Mouse (Mus musculus): ENCODE data around the gene Osbpl10. TPM values are rescaled to one million over a fixed set of nuclear protein-coding genes. Genes with fewer than 3 reads are reported as not detected.
"Not testable (repeated sequence)": the region's sequence is repeated elsewhere in the genome, so short reads cannot be mapped to it uniquely, and the experiment has no call there.

The Osbpl10 gene
- polyA plus RNA-seq, 1 experiment from 2014 or later: 2.5 TPM

DNA sequence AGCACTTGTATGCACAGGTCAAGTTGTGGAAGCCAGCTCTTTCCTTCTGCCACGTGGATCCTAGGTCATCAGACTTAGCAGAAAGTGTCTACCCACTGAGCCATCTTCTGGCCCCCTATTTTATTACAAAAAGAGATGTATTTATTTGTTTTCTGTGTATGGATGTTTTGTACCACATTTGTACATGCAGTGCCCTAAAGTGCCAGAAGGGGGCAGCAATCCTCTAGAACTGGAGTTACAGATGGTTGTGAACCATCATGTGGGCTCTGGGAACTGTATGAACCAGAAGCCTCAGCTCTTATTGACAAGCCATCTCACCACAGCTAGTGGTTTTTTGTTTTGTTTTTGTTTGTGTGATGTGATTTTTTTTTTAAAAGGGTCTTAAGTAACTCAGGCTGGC lies 25.5 kb upstream of the Osbpl10 start:
- H3K4me3 ChIP-seq: no peak overlapping the region
- ATAC-seq (ENCODE audit: insufficient number of reproducible peaks, low FRiP score, low TSS enrichment, low read depth): no peak
- no peak overlapping the region for H3K27ac ChIP-seq
- peaks cover 6% of the 10 kb centered on the region; the same call in 1 of the 2 replicates for H3K4me1 ChIP-seq
- H3K36me3 ChIP-seq: no peaks in the 10 kb centered on the region
- H3K9ac ChIP-seq: no peak overlapping the region
- H3K4me2 ChIP-seq: no peak overlapping the region
- no peaks in the 10 kb centered on the region for H3K9me3 ChIP-seq
- no peaks in the 10 kb centered on the region for H3K27me3 ChIP-seq
- 38% methylated on average over 1 of the region's 1 CpGs for WGBS

- Histone ChIP-seq H3K9ac (no peak overlapping the region), H3K4me1 (no peaks in the 10 kb centered on the region), H3K36me3 (no peaks in the 10 kb centered on the region), H3K9me3 (no peaks in the 10 kb centered on the region), H3K4me3 (no peak overlapping the region), H3K27me3 (no peaks in the 10 kb centered on the region), H3K4me2 (no peak overlapping the region), H3K27ac (no peak overlapping the region)
- 90% methylated on average over 11 of the region's 11 CpGs for WGBS
- no peak for ATAC-seq (ENCODE audit: insufficient number of reproducible peaks, low FRiP score, low TSS enrichment, low read depth)
These were observed 23.0 kb upstream of the Osbpl10 start for GRCm38 (mm10) chr9:114955340-114955739.

GRCm38 (mm10) chr9:114956945-114957344 lies 21.4 kb upstream of the Osbpl10 start:
- H3K27me3 ChIP-seq: no peaks in the 10 kb centered on the region
- no peaks in the 10 kb centered on the region for H3K4me1 ChIP-seq
- H3K9ac ChIP-seq: no peak overlapping the region
- ATAC-seq (ENCODE audit: insufficient number of reproducible peaks, low FRiP score, low TSS enrichment, low read depth): no peak
- H3K36me3 ChIP-seq: no peaks in the 10 kb centered on the region
- H3K4me3 ChIP-seq: no peak overlapping the region
- WGBS: 37% methylated on average over 5 of the region's 5 CpGs
- no peak overlapping the region for H3K4me2 ChIP-seq
- no peaks in the 10 kb centered on the region for H3K9me3 ChIP-seq
- H3K27ac ChIP-seq: no peak overlapping the region

GRCm38 (mm10) chr9:114960043-114960789 lies 18.2 kb upstream of the Osbpl10 start:
- H3K4me3 ChIP-seq: no peak overlapping the region
- no peak for ATAC-seq (ENCODE audit: insufficient number of reproducible peaks, low FRiP score, low TSS enrichment, low read depth)
- WGBS: 59% methylated on average over 4 of the region's 4 CpGs

DNA sequence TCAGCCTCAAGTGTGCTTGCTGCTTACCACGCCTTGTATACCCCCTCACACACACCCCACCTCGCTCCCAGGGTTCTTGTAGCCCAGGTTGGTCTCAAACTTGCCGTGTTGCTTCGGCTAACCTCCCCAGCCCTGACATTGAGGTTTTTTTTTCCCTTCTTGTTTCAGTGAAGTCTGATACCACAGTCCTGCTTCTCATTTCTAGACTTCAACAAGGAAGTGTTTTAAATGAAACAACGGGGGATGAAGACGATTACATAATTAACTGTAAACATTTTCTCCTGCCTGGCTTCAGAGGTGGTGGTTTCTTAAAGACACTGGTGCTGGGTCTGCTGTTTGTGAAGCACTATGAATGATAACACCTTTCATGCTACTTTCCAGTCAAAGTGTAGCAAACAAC lies 17.5 kb upstream of the Osbpl10 start:
- no peak for ATAC-seq (ENCODE audit: insufficient number of reproducible peaks, low FRiP score, low TSS enrichment, low read depth)
- H3K27ac ChIP-seq: no peak overlapping the region
- no peaks in the 10 kb centered on the region for H3K4me1 ChIP-seq
- WGBS: 73% methylated on average over 6 of the region's 6 CpGs
- H3K4me2 ChIP-seq: no peak overlapping the region
- no peaks in the 10 kb centered on the region for H3K27me3 ChIP-seq
- H3K4me3 ChIP-seq: no peak overlapping the region
- no peaks in the 10 kb centered on the region for H3K36me3 ChIP-seq
- H3K9me3 ChIP-seq: no peaks in the 10 kb centered on the region
- no peak overlapping the region for H3K9ac ChIP-seq

More at GRCm38 (mm10) chr9:114960043-114960789, 18.2 kb upstream of the Osbpl10 start:
- no peak overlapping the region for H3K4me2 ChIP-seq
- no peak overlapping the region for H3K27ac ChIP-seq
- H3K9ac ChIP-seq: no peak overlapping the region
- H3K36me3 ChIP-seq: no peaks in the 10 kb centered on the region
- H3K9me3 ChIP-seq: no peaks in the 10 kb centered on the region
- no peaks in the 10 kb centered on the region for H3K27me3 ChIP-seq
- H3K4me1 ChIP-seq: no peaks in the 10 kb centered on the region

GRCm38 (mm10) chr9:114964093-114964492 lies 14.3 kb upstream of the Osbpl10 start:
- H3K4me1 ChIP-seq: no peaks in the 10 kb centered on the region
- WGBS: 57% methylated on average over 3 of the region's 3 CpGs
- H3K27ac ChIP-seq: no peak overlapping the region
- no peak overlapping the region for H3K4me3 ChIP-seq
- no peak overlapping the region for H3K4me2 ChIP-seq
- no peak for ATAC-seq (ENCODE audit: insufficient number of reproducible peaks, low FRiP score, low TSS enrichment, low read depth)
- no peaks in the 10 kb centered on the region for H3K36me3 ChIP-seq
- no peak overlapping the region for H3K9ac ChIP-seq
- H3K27me3 ChIP-seq: no peaks in the 10 kb centered on the region
- H3K9me3 ChIP-seq: no peaks in the 10 kb centered on the region

DNA sequence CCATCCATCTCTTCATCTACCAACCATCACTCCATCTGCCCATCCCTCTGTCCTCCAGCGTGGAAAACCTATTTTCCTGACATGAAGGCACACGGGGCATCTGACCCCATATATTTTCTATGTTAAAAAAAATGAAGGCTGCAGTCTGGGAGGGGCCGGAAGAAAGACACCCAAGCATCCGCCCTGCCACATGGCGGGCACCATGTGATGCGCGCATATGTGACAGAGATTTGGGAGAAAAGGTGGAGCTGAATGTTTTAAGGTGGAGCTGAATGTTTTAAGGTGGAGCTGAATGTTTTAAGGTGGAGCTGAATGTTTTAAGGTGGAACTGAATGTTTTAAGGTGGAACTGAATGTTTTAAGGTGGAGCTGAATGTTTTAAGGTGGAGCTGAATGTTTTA lies 12.1 kb upstream of the Osbpl10 start:
- not testable (repeated sequence) for ATAC-seq (ENCODE audit: insufficient number of reproducible peaks, low FRiP score, low TSS enrichment, low read depth); H3K4me3 ChIP-seq; H3K9ac ChIP-seq; H3K36me3 ChIP-seq; H3K4me1 ChIP-seq; H3K27me3 ChIP-seq; H3K4me2 ChIP-seq; H3K9me3 ChIP-seq; H3K27ac ChIP-seq
- WGBS: 77% methylated on average over 7 of the region's 7 CpGs

- WGBS: 11% methylated on average over 31 of the region's 31 CpGs
- peak overlapping the region; percentile 84; the same call in 1 of the 2 replicates for H3K27ac ChIP-seq
- ATAC-seq (ENCODE audit: insufficient number of reproducible peaks, low FRiP score, low TSS enrichment, low read depth): peak; percentile 52
These were observed 698 bp upstream of the Osbpl10 start for GRCm38 (mm10) chr9:114977461-114978280.

DNA sequence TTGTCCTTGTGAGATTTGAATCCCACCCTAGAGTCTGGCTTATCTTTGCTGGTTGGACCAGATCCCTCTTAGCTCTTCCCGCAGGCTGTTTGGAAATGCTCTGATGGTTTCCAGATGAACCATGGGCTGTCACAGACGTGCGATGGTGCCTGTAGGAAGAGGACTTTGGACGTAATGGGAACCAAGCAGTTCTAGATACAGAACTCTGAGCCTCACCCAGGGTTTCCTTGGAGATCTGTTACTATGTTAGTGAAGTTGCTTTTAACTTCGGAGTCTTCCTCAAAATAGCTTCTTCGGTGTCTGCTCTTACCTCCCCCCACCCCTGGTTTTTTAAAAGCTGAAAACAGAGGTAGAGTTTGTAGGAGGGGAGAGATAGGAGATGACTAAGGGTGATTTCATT lies 1.6 kb downstream of the Osbpl10 start:
- Histone ChIP-seq H3K9ac (no peak overlapping the region), H3K27ac (no peak overlapping the region), H3K4me2 (no peak overlapping the region; the same call in 1 of the 2 replicates), H3K27me3 (no peaks in the 10 kb centered on the region), H3K4me3 (no peak overlapping the region), H3K9me3 (no peaks in the 10 kb centered on the region), H3K4me1 (peaks cover 23% of the 10 kb centered on the region), H3K36me3 (no peaks in the 10 kb centered on the region)
- ATAC-seq (ENCODE audit: insufficient number of reproducible peaks, low FRiP score, low TSS enrichment, low read depth): no peak
- WGBS: 46% methylated on average over 6 of the region's 6 CpGs

More at GRCm38 (mm10) chr9:114977461-114978280, 698 bp upstream of the Osbpl10 start:
- H3K4me3 ChIP-seq: peak overlapping the region; percentile 80
- peaks cover 21% of the 10 kb centered on the region for H3K4me1 ChIP-seq
- H3K9me3 ChIP-seq: no peaks in the 10 kb centered on the region
- peak overlapping the region; percentile 91 for H3K4me2 ChIP-seq
- H3K9ac ChIP-seq: peak overlapping the region; percentile 76
- no peaks in the 10 kb centered on the region for H3K36me3 ChIP-seq
- no peaks in the 10 kb centered on the region for H3K27me3 ChIP-seq

DNA sequence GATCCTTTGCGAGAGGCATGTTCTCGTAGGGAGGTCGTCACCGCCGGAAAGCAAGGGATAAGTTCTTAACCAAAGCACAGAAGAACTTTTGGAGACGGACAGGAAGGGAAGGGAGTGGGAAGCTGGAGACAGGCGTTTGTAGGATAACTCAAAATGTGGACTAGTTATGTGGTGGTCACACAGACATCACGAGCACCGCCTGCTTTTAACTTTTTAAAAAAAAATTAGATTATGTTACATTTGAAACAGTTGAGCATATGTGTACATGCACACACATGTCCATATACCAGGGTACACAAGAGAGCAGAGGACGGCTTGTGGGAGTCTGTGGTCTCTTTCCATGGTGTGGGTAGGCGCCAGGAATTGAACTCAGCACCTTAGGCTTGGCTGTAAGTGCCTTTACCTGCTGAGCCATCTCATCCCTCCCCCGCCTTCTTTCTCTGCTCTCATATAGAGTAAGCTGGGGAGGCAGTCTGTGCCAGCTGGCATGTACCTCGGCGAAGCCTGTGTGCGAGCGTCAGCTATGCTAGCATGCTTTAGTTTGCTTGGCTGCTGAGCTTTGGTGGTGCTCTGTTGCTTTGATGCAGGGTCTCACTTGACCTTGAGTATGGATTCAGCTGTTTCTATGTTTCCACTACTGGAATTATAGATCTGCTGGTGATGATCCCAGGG lies 4.5 kb downstream of the Osbpl10 start, which contains the start of gene Rps27rt:
Rps27rt (minus strand) TSS at position 51 of the 672 bp plus-strand sequence.
- H3K36me3 ChIP-seq: no peaks in the 10 kb centered on the region
- H3K27ac ChIP-seq: no peak within 1 kb of the TSS
- no peak within 1 kb of the TSS for H3K4me3 ChIP-seq
- H3K27me3 ChIP-seq: no peaks in the 10 kb centered on the region
- peaks cover 21% of the 10 kb centered on the region for H3K4me1 ChIP-seq
- H3K4me2 ChIP-seq: no peak within 1 kb of the TSS
- no peak within 1 kb of the TSS for H3K9ac ChIP-seq
- 84% methylated on average over 16 of the region's 16 CpGs for WGBS
- H3K9me3 ChIP-seq: no peaks in the 10 kb centered on the region
- no peak for ATAC-seq (ENCODE audit: insufficient number of reproducible peaks, low FRiP score, low TSS enrichment, low read depth)

- H3K9ac ChIP-seq: no peak overlapping the region
- 87% methylated on average over 5 of the region's 5 CpGs for WGBS
- no peak overlapping the region for H3K4me3 ChIP-seq
- ATAC-seq (ENCODE audit: insufficient number of reproducible peaks, low FRiP score, low TSS enrichment, low read depth): no peak
- no peaks in the 10 kb centered on the region for H3K9me3 ChIP-seq
- H3K36me3 ChIP-seq: no peaks in the 10 kb centered on the region
- no peak overlapping the region for H3K4me2 ChIP-seq
- H3K4me1 ChIP-seq: peaks cover 10% of the 10 kb centered on the region; the same call in 1 of the 2 replicates
- H3K27ac ChIP-seq: no peak overlapping the region
- H3K27me3 ChIP-seq: no peaks in the 10 kb centered on the region
These were observed 7.4 kb downstream of the Osbpl10 start for GRCm38 (mm10) chr9:114985741-114986140.

Measured in limb, embryonic 15.5 days (tissue).